Mouse (Mus musculus) lung, postnatal 0 days (tissue): ENCODE data around the gene Cd40.

ENCODE experiments used
- CTCF ChIP-seq: IDR thresholded peaks from 2 replicates; pipeline ENCODE4 v1.5.1; 2016; ENCODE audit warnings: antibody characterized with exemption, mild to moderate bottlenecking
- EP300 ChIP-seq: IDR thresholded peaks from 2 replicates; pipeline ENCODE4 v1.6.1; 2016; ENCODE audit warnings: antibody characterized with exemption, mild to moderate bottlenecking, control low read depth

- TF ChIP-seq CTCF (no peak), EP300 (no peak)
Observed at GRCm38 (mm10) chr2:165056377-165057085, 1.1 kb downstream of the Cd40 start.
